Mouse (Mus musculus): Measurements from ENCODE around the gene Ssxb9.
"Not testable (repeated sequence)": the region's sequence is repeated elsewhere in the genome, so short reads cannot be mapped to it uniquely, and the experiment has no call there.

DNA sequence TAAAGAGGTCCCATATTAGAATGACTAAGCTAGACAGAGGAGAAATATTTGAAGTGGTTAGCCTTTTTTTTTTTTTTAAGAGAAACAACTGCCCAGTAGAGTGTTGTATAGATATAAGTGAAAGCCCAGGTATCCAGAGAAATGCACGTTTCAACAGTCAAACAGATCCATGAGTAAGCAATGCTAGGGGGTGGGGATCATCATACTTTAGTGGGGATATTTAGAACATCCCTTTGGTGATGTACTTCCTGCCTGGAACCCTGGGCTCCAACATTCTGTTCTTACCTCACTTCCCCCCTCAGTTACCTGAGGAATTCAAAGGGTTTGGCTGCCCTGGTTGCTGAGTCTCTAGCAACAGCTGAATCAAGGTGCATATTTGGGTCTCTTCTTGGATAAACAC lies 46.2 kb downstream of the Ssxb9 start, which contains the start of gene Ssxb1:
- TF ChIP-seq CTCF (IDR thresholded peaks at IDR 0.05; ENCODE audit: low read depth, low read length); POLR2A (IDR thresholded peaks at IDR 0.05; ENCODE audit: extremely low read depth, insufficient read depth, low read length): not testable (repeated sequence)
